Mouse (Mus musculus) layer of hippocampus, postnatal 14 days (tissue): Measurements from ENCODE around the gene Rbm18. TPM values are rescaled to one million over a fixed set of nuclear protein-coding genes. Genes with fewer than 3 reads are reported as not detected.

Experiments used
- DNase-seq, 2 experiments: peaks; one replicate each; pipeline ENCODE4 v3.0.0; 2021 to 2022; ENCODE audit warnings: low spot score in 2 of 2, mixed read lengths in 1 of 2
- total RNA-seq, 2 experiments: library from RNA; stranded (reverse); gene quantifications; 2 replicates each; pipeline ENCODE4 v1.2.3; 2021

The Rbm18 gene
- total RNA-seq, 2 experiments from 2014 or later = 49.5 to 50.8 TPM

GRCm38 (mm10) chr2:36075210-36075609 lies 61.4 kb downstream of the Rbm18 start:
- no peak for DNase-seq

- no peak for DNase-seq
Measured at GRCm38 (mm10) chr2:36073781-36074180, 62.8 kb downstream of the Rbm18 start.

GRCm38 (mm10) chr2:36071660-36072305 lies 64.8 kb downstream of the Rbm18 start:
- no peak for DNase-seq

GRCm38 (mm10) chr2:36067132-36067531 lies 69.4 kb downstream of the Rbm18 start:
- no peak for DNase-seq

Other genes with a start within 250 kb of the Rbm18 start
- gene Ttll11, start 156.9 kb downstream of the Rbm18 start, total RNA-seq = 10 to 100 TPM; 22.5 to 23.7 TPM
- 100 to 1,000 TPM; 186 to 192 TPM for gene Ndufa8, start 87.4 kb downstream of the Rbm18 start, total RNA-seq
- gene Morn5, start 87.3 kb downstream of the Rbm18 start, total RNA-seq = 1 to 10 TPM; 2.7 to 2.9 TPM
- gene Lhx6, start 31.4 kb downstream of the Rbm18 start, total RNA-seq = 10 to 100 TPM; 17.5 to 19.7 TPM
- 10 to 100 TPM; 16.2 to 19.1 TPM for gene Mrrf, start 384 bp downstream of the Rbm18 start, total RNA-seq
- 10 to 100 TPM; 16.4 to 19.6 TPM for gene Ptgs1, start 93.7 kb upstream of the Rbm18 start, total RNA-seq
- gene Olfr338, start 236.7 kb upstream of the Rbm18 start, total RNA-seq = under 1 TPM in 1 of 2 experiments, not detected in 1; 0.05 TPM